Mouse (Mus musculus) left cerebral cortex, postnatal 4 days (tissue): ENCODE measurements around the gene Pik3ap1. TPM values are rescaled to one million over a fixed set of nuclear protein-coding genes. Genes with fewer than 3 reads are reported as not detected.
"Not testable (repeated sequence)": the region's sequence is repeated elsewhere in the genome, so short reads cannot be mapped to it uniquely, and the experiment has no call there.

Experiments used
- DNase-seq: peaks from one replicate; pipeline ENCODE4 v3.0.0-alpha.2; 2022
- intact Hi-C: fragments of 180-260 bp; cut with DNase I; formaldehyde crosslinking; loops from one replicate; pipeline ENCODE4 v1.15.1; 2025
- total RNA-seq, 2 experiments: library from RNA; stranded (reverse); gene quantifications; 2 replicates each; pipeline ENCODE4 v1.2.3; 2021

Pik3ap1 gene
- total RNA-seq, 2 experiments from 2014 or later, result 1.7 to 2.0 TPM

- DNase-seq, result no peak
These were observed 49.2 kb downstream of the Pik3ap1 start for GRCm38 (mm10) chr19:41335721-41336120.

GRCm38 (mm10) chr19:41332986-41333385, 51.9 kb downstream of the Pik3ap1 start:
- DNase-seq, result no peak
- intact Hi-C loops, result no loop called here

More at GRCm38 (mm10) chr19:41335721-41336120, 49.2 kb downstream of the Pik3ap1 start:
- intact Hi-C loops, result no loop called here

- no peak for DNase-seq
- intact Hi-C loops, result no loop called here
These were observed 52.7 kb downstream of the Pik3ap1 start for GRCm38 (mm10) chr19:41332228-41332627.

- intact Hi-C loops, result no loop called here
- DNase-seq, result no peak
These were observed 54.5 kb downstream of the Pik3ap1 start for GRCm38 (mm10) chr19:41330401-41330800.

GRCm38 (mm10) chr19:41329961-41330360, 54.9 kb downstream of the Pik3ap1 start:
- intact Hi-C loops, result loop anchor here (10.0 kb wide), 1 partner anchor 435 kb away; no protein-coding TSS in a partner anchor
- no peak for DNase-seq

GRCm38 (mm10) chr19:41328743-41329142, 56.2 kb downstream of the Pik3ap1 start:
- intact Hi-C loops, result loop anchor here (10.0 kb wide), 1 partner anchor 436 kb away; no protein-coding TSS in a partner anchor
- no peak for DNase-seq

GRCm38 (mm10) chr19:41323813-41324212, 61.1 kb downstream of the Pik3ap1 start:
- DNase-seq, result no peak
- intact Hi-C loops, result loop anchor here (10.0 kb wide), 1 partner anchor 441 kb away; no protein-coding TSS in a partner anchor

GRCm38 (mm10) chr19:41323125-41323524, 61.8 kb downstream of the Pik3ap1 start:
- DNase-seq, result no peak
- intact Hi-C loops, result loop anchor here (10.0 kb wide), 1 partner anchor 442 kb away; no protein-coding TSS in a partner anchor

GRCm38 (mm10) chr19:41321149-41321548, 63.8 kb downstream of the Pik3ap1 start:
- DNase-seq, result no peak
- intact Hi-C loops, result loop anchor here (10.0 kb wide), 1 partner anchor 444 kb away; no protein-coding TSS in a partner anchor

GRCm38 (mm10) chr19:41317315-41318095, 67.4 kb downstream of the Pik3ap1 start:
- DNase-seq, result peak; percentile 51
- intact Hi-C loops, result loop anchor here (2.0 to 10.0 kb wide), 2 partner anchors 165 to 287 kb away; partner anchors contain the start of gene Lcor

GRCm38 (mm10) chr19:41314696-41315095, 70.2 kb downstream of the Pik3ap1 start:
- DNase-seq, result no peak
- intact Hi-C loops, result loop anchor here (10.0 kb wide), 1 partner anchor 290 kb away; no protein-coding TSS in a partner anchor

GRCm38 (mm10) chr19:41313663-41314062, 71.2 kb downstream of the Pik3ap1 start:
- no peak for DNase-seq
- intact Hi-C loops, result loop anchor here (10.0 kb wide), 1 partner anchor 291 kb away; no protein-coding TSS in a partner anchor

GRCm38 (mm10) chr19:41312587-41312986, 72.3 kb downstream of the Pik3ap1 start:
- not testable (repeated sequence) for DNase-seq
- intact Hi-C loops, result loop anchor here (10.0 kb wide), 1 partner anchor 292 kb away; no protein-coding TSS in a partner anchor

GRCm38 (mm10) chr19:41312027-41312426, 72.9 kb downstream of the Pik3ap1 start:
- DNase-seq, result no peak
- intact Hi-C loops, result loop anchor here (10.0 kb wide), 1 partner anchor 293 kb away; no protein-coding TSS in a partner anchor

- intact Hi-C loops, result loop anchor here (10.0 kb wide), 1 partner anchor 294 kb away; no protein-coding TSS in a partner anchor
- no peak for DNase-seq
These were observed 73.8 kb downstream of the Pik3ap1 start for GRCm38 (mm10) chr19:41310971-41311703.

- intact Hi-C loops, result no loop called here
- no peak for DNase-seq
These were observed 81.0 kb downstream of the Pik3ap1 start for GRCm38 (mm10) chr19:41303933-41304332.

GRCm38 (mm10) chr19:41303433-41303832, 81.5 kb downstream of the Pik3ap1 start:
- no peak for DNase-seq
- intact Hi-C loops, result no loop called here

GRCm38 (mm10) chr19:41301856-41302255, 83.0 kb downstream of the Pik3ap1 start:
- DNase-seq, result no peak
- intact Hi-C loops, result no loop called here

- no peak for DNase-seq
- intact Hi-C loops, result no loop called here
These were observed 85.5 kb downstream of the Pik3ap1 start for GRCm38 (mm10) chr19:41299446-41299845.

- intact Hi-C loops, result no loop called here
- DNase-seq, result no peak
These were observed 93.8 kb downstream of the Pik3ap1 start for GRCm38 (mm10) chr19:41290952-41291619.
